Mouse (Mus musculus): ENCODE data around the gene Rbbp6. TPM values are rescaled to one million over a fixed set of nuclear protein-coding genes. Genes with fewer than 3 reads are reported as not detected.

Gene Rbbp6
- polyA plus RNA-seq, 1 experiment, result 9.8 TPM

DNA sequence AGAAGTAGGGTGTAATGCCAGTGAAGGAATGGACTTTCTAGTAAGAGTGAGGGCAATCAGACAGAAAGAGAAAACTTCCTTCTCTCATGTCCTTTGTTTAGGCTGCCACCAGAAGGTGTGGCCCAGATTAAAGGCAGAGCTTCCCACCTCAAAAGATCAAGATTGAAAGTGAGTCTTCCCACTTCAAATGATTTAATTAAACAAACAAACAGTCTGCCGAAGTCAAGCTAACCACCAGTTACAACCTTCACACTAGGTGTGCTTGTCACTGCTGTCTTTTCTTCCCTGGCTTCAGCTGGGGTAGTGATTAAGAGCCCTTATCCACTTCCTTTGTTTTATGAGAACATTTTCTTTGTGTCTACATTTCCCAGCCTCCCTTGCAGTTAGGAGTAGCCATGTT lies 33.3 kb upstream of the Rbbp6 start:
- no peak for TF ChIP-seq E2F4 (IDR thresholded peaks at IDR 0.05; ENCODE audit: insufficient read depth)
- TF ChIP-seq TCF3 (IDR thresholded peaks at IDR 0.05; ENCODE audit: insufficient read length, low read depth), result no peak
- no peak for TF ChIP-seq USF1 (IDR thresholded peaks at IDR 0.05; ENCODE audit: low read depth)
- TF ChIP-seq SRF (IDR thresholded peaks at IDR 0.05; ENCODE audit: control insufficient read depth, insufficient read length, low read depth), result no peak
- H3K4me2 ChIP-seq (ENCODE audit: low read depth), result no peak overlapping the region

DNA sequence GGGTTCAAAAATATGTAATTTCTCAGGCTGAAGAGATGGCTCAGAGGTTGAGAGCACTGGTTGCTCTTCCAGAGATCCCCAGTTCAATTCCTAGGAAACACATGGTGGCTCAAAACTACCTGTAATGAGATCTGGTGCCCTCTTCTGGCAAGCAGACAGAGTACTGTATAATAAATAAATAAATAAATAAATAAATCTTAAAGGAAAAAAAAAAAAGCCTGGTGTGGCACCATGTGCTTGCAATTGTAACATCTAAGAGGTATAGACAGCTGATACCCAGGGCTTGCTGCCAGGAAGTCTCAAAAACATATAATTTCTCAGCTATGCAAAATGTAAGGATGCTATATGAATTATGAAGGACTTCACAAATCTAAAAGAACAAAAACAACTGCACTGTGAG lies 28.9 kb upstream of the Rbbp6 start:
- Histone ChIP-seq H3ac (ENCODE audit: control insufficient read depth, insufficient read length) (no peak overlapping the region), H3K36me3 (ENCODE audit: control insufficient read depth, insufficient read depth) (no peaks in the 10 kb centered on the region), H3K27me3 (ENCODE audit: control insufficient read depth, insufficient read depth, insufficient read length) (no peaks in the 10 kb centered on the region), H3K4me3 (no peak overlapping the region), H3K79me2 (ENCODE audit: control insufficient read depth, insufficient read depth) (no peaks in the 10 kb centered on the region), H3K4me2 (ENCODE audit: low read depth) (no peak overlapping the region)
- TF ChIP-seq POLR2A (IDR thresholded peaks at IDR 0.05; ENCODE audit: insufficient read length, low read depth) (no peak), SRF (IDR thresholded peaks at IDR 0.05; ENCODE audit: control insufficient read depth, insufficient read length, low read depth) (no peak), TCF12 (IDR thresholded peaks at IDR 0.05; ENCODE audit: insufficient read depth, poor library complexity, severe bottlenecking) (no peak), MYOD1 (IDR thresholded peaks at IDR 0.05; ENCODE audit: control insufficient read depth in 1 of 3, insufficient read length in 2 of 3, low read depth in 2 of 3) (no peak), E2F4 (IDR thresholded peaks at IDR 0.05; ENCODE audit: insufficient read depth) (no peak), REST (IDR thresholded peaks at IDR 0.05; ENCODE audit: insufficient read depth, insufficient read length) (no peak), USF1 (IDR thresholded peaks at IDR 0.05; ENCODE audit: low read depth) (no peak), TCF3 (IDR thresholded peaks at IDR 0.05; ENCODE audit: insufficient read length, low read depth) (no peak), MYOG (IDR thresholded peaks at IDR 0.05; ENCODE audit: control insufficient read depth in 1 of 3, insufficient read depth in 1 of 3, insufficient read length in 2 of 3, low read depth in 2 of 3) (no peak), POLR2AphosphoS2 (IDR thresholded peaks at IDR 0.05; ENCODE audit: insufficient read length, low read depth) (no peak)

More for the DNA sequence above, 33.3 kb upstream of the Rbbp6 start:
- Histone ChIP-seq H3K79me2 (ENCODE audit: control insufficient read depth, insufficient read depth) (no peaks in the 10 kb centered on the region), H3ac (ENCODE audit: control insufficient read depth, insufficient read length) (no peak overlapping the region), H3K36me3 (ENCODE audit: control insufficient read depth, insufficient read depth) (no peaks in the 10 kb centered on the region), H3K4me3 (no peak overlapping the region), H3K27me3 (ENCODE audit: control insufficient read depth, insufficient read depth, insufficient read length) (peaks cover 4% of the 10 kb centered on the region)

DNA sequence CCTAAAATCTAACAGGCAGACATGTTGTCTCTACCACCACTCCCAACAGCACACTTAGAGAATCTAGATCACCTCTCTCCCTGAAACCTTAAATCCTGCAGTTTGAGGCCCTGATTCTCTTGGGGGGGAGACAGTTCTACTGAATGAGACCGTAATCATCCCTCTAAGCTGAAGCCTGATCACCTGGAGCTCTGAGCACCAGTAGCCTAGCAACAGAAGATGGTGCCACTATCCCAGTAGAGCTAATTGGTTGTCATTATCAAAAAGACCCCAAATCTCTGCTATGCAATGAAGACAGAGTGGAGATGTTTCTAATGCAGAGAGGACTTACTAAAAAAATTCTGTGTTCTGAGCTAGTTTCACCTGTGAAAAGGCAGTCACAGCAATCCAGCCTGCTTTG lies 27.3 kb upstream of the Rbbp6 start:
- Histone ChIP-seq H3K4me2 (ENCODE audit: low read depth) (no peak overlapping the region), H3K79me2 (ENCODE audit: control insufficient read depth, insufficient read depth) (no peaks in the 10 kb centered on the region), H3ac (ENCODE audit: control insufficient read depth, insufficient read length) (no peak overlapping the region), H3K36me3 (ENCODE audit: control insufficient read depth, insufficient read depth) (no peaks in the 10 kb centered on the region), H3K4me3 (no peak overlapping the region), H3K27me3 (ENCODE audit: control insufficient read depth, insufficient read depth, insufficient read length) (no peaks in the 10 kb centered on the region)
- no peak for TF ChIP-seq SRF (IDR thresholded peaks at IDR 0.05; ENCODE audit: control insufficient read depth, insufficient read length, low read depth)
- no peak for TF ChIP-seq E2F4 (IDR thresholded peaks at IDR 0.05; ENCODE audit: insufficient read depth)
- no peak for TF ChIP-seq MAX (IDR thresholded peaks at IDR 0.05; ENCODE audit: low read depth)
- no peak for TF ChIP-seq CEBPB (IDR thresholded peaks at IDR 0.05; ENCODE audit: insufficient read depth, poor library complexity, severe bottlenecking)
- TF ChIP-seq MYOG (IDR thresholded peaks at IDR 0.05; ENCODE audit: control insufficient read depth in 1 of 3, insufficient read depth in 1 of 3, insufficient read length in 2 of 3, low read depth in 2 of 3), result no peak
- no peak for TF ChIP-seq USF1 (IDR thresholded peaks at IDR 0.05; ENCODE audit: low read depth)
- TF ChIP-seq TCF3 (IDR thresholded peaks at IDR 0.05; ENCODE audit: insufficient read length, low read depth), result no peak
- no peak for TF ChIP-seq POLR2A (IDR thresholded peaks at IDR 0.05; ENCODE audit: insufficient read length, low read depth)
- no peak for TF ChIP-seq REST (IDR thresholded peaks at IDR 0.05; ENCODE audit: insufficient read depth, insufficient read length)
- TF ChIP-seq MYOD1 (IDR thresholded peaks at IDR 0.05; ENCODE audit: control insufficient read depth in 1 of 3, insufficient read length in 2 of 3, low read depth in 2 of 3), result no peak
- no peak for TF ChIP-seq POLR2AphosphoS2 (IDR thresholded peaks at IDR 0.05; ENCODE audit: insufficient read length, low read depth)
- no peak for TF ChIP-seq TCF12 (IDR thresholded peaks at IDR 0.05; ENCODE audit: insufficient read depth, poor library complexity, severe bottlenecking)

DNA sequence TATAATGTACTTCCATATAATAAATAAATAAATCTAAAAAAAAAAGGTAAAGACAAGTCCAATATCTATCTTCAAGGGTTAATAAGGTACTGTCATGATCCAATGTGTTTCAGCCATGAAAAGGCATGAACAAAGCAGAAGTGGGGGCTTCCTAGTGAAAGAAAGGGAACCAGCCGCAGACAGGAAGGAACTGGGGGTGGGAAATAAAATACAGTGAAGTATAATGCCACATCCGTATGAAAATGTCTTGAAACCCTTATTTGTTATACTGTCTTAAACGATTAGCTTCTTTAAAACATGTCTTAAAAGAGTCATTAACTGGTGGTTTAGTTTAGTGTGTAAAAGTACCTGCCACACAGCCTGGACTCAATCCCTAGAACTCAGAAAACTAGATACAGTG lies 26.3 kb upstream of the Rbbp6 start:
- H3K36me3 ChIP-seq (ENCODE audit: control insufficient read depth, insufficient read depth), result no peaks in the 10 kb centered on the region
- H3K79me2 ChIP-seq (ENCODE audit: control insufficient read depth, insufficient read depth), result no peaks in the 10 kb centered on the region
- no peaks in the 10 kb centered on the region for H3K27me3 ChIP-seq (ENCODE audit: control insufficient read depth, insufficient read depth, insufficient read length)
- no peak overlapping the region for H3K4me3 ChIP-seq
- H3K4me2 ChIP-seq (ENCODE audit: low read depth), result no peak overlapping the region
- no peak overlapping the region for H3ac ChIP-seq (ENCODE audit: control insufficient read depth, insufficient read length)
- TF ChIP-seq REST (IDR thresholded peaks at IDR 0.05; ENCODE audit: insufficient read depth, insufficient read length) (no peak), TCF3 (IDR thresholded peaks at IDR 0.05; ENCODE audit: insufficient read length, low read depth) (no peak), POLR2A (IDR thresholded peaks at IDR 0.05; ENCODE audit: insufficient read length, low read depth) (no peak), MAX (IDR thresholded peaks at IDR 0.05; ENCODE audit: low read depth) (no peak), MYOG (IDR thresholded peaks at IDR 0.05; ENCODE audit: control insufficient read depth in 1 of 3, insufficient read depth in 1 of 3, insufficient read length in 2 of 3, low read depth in 2 of 3) (no peak), CEBPB (IDR thresholded peaks at IDR 0.05; ENCODE audit: insufficient read depth, poor library complexity, severe bottlenecking) (no peak), TCF12 (IDR thresholded peaks at IDR 0.05; ENCODE audit: insufficient read depth, poor library complexity, severe bottlenecking) (no peak), SRF (IDR thresholded peaks at IDR 0.05; ENCODE audit: control insufficient read depth, insufficient read length, low read depth) (no peak)

DNA sequence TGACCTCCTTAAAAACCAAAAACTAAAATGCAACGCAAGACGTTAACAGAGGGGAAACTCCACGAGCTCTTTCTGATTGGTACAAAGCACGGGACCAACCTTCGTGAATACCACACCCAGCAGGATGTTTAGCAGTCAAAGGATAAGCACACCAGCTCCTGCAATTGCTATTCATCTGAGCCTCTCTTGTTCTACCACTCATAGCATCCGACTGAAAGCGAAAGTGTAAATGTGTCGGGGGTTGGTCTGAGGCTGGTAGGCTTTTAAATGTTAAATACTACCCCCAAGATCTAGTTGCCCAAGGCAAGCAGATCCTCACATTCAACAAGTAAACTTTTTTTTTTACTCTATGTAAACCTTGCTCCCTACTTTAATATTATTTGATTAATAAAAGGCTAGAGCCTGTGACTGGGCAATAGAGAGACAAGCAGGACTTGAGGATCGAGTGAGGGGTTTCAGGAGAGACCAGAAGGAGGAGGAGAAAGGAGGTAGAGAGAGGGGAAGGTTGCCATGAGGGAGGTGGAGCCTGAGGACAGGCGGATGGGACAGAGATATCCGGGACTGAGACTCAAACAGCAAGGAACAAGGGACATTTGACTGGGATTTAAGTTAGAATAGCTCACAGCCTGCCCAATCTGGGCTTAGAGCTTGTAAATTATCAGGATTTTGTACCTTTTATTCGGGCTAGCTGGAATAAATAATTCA lies 25.0 kb upstream of the Rbbp6 start:
- Histone ChIP-seq H3ac (ENCODE audit: control insufficient read depth, insufficient read length) (no peak overlapping the region), H3K36me3 (ENCODE audit: control insufficient read depth, insufficient read depth) (no peaks in the 10 kb centered on the region), H3K79me2 (ENCODE audit: control insufficient read depth, insufficient read depth) (no peaks in the 10 kb centered on the region), H3K4me3 (peak overlapping the region; percentile 16), H3K27me3 (ENCODE audit: control insufficient read depth, insufficient read depth, insufficient read length) (no peaks in the 10 kb centered on the region), H3K4me2 (ENCODE audit: low read depth) (peak overlapping the region; percentile 79)
- no peak for TF ChIP-seq REST (IDR thresholded peaks at IDR 0.05; ENCODE audit: insufficient read depth, insufficient read length)
- TF ChIP-seq USF1 (IDR thresholded peaks at IDR 0.05; ENCODE audit: low read depth), result no peak
- TF ChIP-seq CEBPB (IDR thresholded peaks at IDR 0.05; ENCODE audit: insufficient read depth, poor library complexity, severe bottlenecking), result no peak
- TF ChIP-seq POLR2AphosphoS2 (IDR thresholded peaks at IDR 0.05; ENCODE audit: insufficient read length, low read depth), result no peak
- no peak for TF ChIP-seq SRF (IDR thresholded peaks at IDR 0.05; ENCODE audit: control insufficient read depth, insufficient read length, low read depth)
- no peak for TF ChIP-seq POLR2A (IDR thresholded peaks at IDR 0.05; ENCODE audit: insufficient read length, low read depth)
- TF ChIP-seq MAX (IDR thresholded peaks at IDR 0.05; ENCODE audit: low read depth), result no peak
- no peak for TF ChIP-seq E2F4 (IDR thresholded peaks at IDR 0.05; ENCODE audit: insufficient read depth)
- no peak for TF ChIP-seq TCF12 (IDR thresholded peaks at IDR 0.05; ENCODE audit: insufficient read depth, poor library complexity, severe bottlenecking)
- no peak for TF ChIP-seq MYOG (IDR thresholded peaks at IDR 0.05; ENCODE audit: control insufficient read depth in 1 of 3, insufficient read depth in 1 of 3, insufficient read length in 2 of 3, low read depth in 2 of 3)
- TF ChIP-seq TCF3 (IDR thresholded peaks at IDR 0.05; ENCODE audit: insufficient read length, low read depth), result no peak
- no peak for TF ChIP-seq MYOD1 (IDR thresholded peaks at IDR 0.05; ENCODE audit: control insufficient read depth in 1 of 3, insufficient read length in 2 of 3, low read depth in 2 of 3)
